Mouse (Mus musculus): ENCODE data around the gene Adam15. TPM values are rescaled to one million over a fixed set of nuclear protein-coding genes. Genes with fewer than 3 reads are reported as not detected.

Gene Adam15
- polyA plus RNA-seq, 1 experiment from 2014 or later, result 41.5 TPM

DNA sequence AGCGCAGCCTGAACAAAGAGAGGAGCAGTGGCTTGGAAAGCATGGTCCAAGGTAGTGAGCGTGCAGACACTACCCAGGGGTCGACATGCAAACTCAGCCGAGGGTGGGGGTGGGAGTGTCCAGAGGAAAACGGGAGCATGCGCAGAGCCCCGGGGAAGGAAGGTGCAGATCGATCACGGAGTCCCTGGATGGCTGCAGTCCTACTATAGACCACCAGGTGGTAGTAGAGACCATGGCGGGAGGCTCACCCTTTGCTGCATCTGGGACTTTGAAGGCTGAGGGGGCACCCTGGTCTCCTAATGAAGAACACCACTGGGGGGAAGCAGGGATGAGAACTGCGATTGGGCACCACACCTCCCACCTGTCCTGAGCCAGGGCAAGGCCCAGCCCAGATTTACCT is 9.3 kb downstream of the Adam15 start:
- whole genome bisulfite sequencing, result 2% methylated on average over 11 of the region's 11 CpGs
- H3K36me3 ChIP-seq, result peaks cover 22% of the 10 kb centered on the region
- peak overlapping the region; percentile 80 for H3K4me2 ChIP-seq
- peak overlapping the region; percentile 3; the same call in 1 of the 2 replicates for H3K27ac ChIP-seq
- H3K9me3 ChIP-seq, result no peaks in the 10 kb centered on the region
- H3K4me1 ChIP-seq (replicated peaks), result peaks cover 60% of the 10 kb centered on the region
- peak; percentile 45 for ATAC-seq (ENCODE audit: low FRiP score)
- no peaks in the 10 kb centered on the region for H3K27me3 ChIP-seq
- peak overlapping the region; percentile 63 for H3K9ac ChIP-seq
- peak overlapping the region; percentile 37 for H3K4me3 ChIP-seq

DNA sequence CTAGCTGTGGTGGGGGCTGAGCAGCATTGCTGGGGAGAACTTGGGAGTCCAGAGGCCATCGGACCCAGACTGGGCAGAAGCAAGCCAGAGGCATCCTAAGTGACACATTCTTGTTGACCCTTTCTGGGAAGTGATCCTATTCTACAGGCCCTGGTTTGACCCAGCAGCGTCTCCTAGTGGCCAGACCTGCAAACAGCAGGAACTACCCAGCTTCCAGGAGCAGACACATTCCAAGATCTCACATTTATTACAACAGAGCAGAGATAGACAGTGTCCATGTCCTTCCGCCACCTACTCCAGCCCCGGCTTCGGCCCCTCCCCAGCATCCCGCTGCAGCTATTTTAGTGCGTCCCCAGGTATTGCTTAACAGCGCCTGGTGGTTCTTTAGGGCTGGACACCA is 10.4 kb downstream of the Adam15 start:
- Histone ChIP-seq H3K4me2 (peak overlapping the region; percentile 80), H3K4me1 (replicated peaks) (peaks cover 67% of the 10 kb centered on the region)

DNA sequence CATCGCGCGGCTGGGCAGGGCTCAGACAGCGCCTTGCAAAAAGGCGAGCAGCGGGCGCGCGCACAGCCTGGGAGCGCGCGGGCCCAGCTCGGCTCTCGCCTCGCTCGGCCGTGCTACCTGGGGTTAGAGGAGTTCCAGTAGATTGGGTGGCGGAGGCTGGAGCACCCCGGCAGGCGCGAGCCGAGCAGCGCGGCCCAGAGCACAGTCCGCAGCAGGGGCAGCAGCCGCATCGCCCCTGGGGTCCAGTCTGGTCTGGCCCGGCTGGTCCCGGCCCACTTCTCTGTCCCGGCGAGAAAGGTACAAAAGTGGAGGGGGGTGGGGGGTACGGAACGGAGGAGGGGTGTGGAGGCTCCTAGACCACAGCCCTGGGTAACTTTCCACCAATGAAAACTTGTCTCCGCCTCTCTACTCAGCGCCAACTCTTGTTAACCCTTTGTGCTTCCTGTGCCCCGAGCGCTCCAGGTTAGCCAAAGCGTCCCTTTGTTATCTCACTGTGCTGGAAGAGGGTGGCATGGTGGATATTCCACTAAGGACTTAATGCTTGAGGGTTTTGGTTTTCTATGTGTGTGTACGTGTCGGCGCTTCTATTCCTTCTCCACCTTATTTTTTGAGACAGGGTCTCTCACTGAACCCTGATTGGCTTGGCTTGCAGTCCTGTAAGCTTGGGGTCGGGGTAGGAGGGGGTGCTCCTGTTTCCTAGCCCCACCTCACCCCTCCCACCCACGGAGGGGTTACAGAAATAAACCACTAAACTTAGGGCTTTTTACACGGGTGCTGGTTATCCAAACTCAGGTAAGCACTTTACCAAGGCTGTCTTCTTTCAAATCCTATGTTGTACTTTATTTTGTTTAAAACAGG is 11.8 kb downstream of the Adam15 start, which contains the start of gene Efna4:
Efna4 (minus strand) TSS at position 308 of the 858 bp plus-strand sequence.
- Histone ChIP-seq H3K27me3 (no peaks in the 10 kb centered on the region), H3K9me3 (no peaks in the 10 kb centered on the region), H3K27ac (peak within 1 kb of the TSS; percentile 83), H3K4me2 (peak within 1 kb of the TSS; percentile 80), H3K4me1 (replicated peaks) (peaks cover 78% of the 10 kb centered on the region), H3K36me3 (peaks cover 8% of the 10 kb centered on the region), H3K9ac (peak within 1 kb of the TSS; percentile 87), H3K4me3 (peak within 1 kb of the TSS; percentile 65)
- ATAC-seq (ENCODE audit: low FRiP score), result peak; percentile 75
- under 1% methylated on average over 38 of the region's 44 CpGs for WGBS

More for the DNA sequence above, 10.4 kb downstream of the Adam15 start:
- no peaks in the 10 kb centered on the region for H3K9me3 ChIP-seq
- ATAC-seq (ENCODE audit: low FRiP score), result no peak
- no peak overlapping the region for H3K9ac ChIP-seq
- no peak overlapping the region for H3K4me3 ChIP-seq
- H3K36me3 ChIP-seq, result peaks cover 13% of the 10 kb centered on the region
- no peak overlapping the region for H3K27ac ChIP-seq
- no peaks in the 10 kb centered on the region for H3K27me3 ChIP-seq
- WGBS, result 20% methylated on average over 8 of the region's 8 CpGs

DNA sequence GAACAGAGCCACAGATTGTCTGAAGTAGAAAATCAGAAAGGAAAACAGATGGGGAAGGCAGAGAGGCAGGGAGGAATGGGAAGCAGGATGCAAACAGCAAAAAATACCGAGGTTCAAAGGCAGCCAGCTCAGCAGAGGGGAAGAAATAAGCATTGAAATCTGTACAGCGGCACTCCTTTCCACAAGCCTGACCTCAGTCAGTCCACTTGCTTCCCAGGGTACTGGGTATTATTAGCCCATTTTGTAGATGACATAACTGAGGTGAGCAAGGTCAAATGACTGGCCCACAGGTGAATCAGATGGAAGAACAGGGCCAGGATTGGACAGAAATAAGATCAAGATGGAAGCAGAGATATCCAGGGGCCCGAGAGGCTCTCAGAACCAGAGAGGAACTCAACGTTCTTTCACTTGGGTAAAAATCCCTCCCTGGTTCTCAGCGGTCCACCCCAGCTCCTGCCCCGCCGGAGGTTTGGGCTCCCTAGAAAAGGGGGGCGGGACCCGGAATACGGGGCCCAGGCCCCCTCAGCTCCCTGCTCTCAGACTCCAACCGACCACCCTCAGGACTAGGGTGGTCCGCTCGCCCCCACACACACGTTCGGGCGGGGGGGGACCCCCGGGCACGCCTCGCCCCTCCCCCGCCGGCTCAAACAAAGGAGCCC is 12.6 kb downstream of the Adam15 start:
- Histone ChIP-seq H3K4me1 (replicated peaks) (peaks cover 85% of the 10 kb centered on the region), H3K36me3 (peaks cover 8% of the 10 kb centered on the region), H3K9ac (peak overlapping the region; percentile 87), H3K27ac (peak overlapping the region; percentile 83), H3K4me2 (peak overlapping the region; percentile 80), H3K27me3 (no peaks in the 10 kb centered on the region), H3K9me3 (no peaks in the 10 kb centered on the region), H3K4me3 (peak overlapping the region; percentile 65)
- no peak; the same call in 1 of the 2 replicates for ATAC-seq (ENCODE audit: low FRiP score)
- WGBS, result under 1% methylated on average over 19 of the region's 21 CpGs

DNA sequence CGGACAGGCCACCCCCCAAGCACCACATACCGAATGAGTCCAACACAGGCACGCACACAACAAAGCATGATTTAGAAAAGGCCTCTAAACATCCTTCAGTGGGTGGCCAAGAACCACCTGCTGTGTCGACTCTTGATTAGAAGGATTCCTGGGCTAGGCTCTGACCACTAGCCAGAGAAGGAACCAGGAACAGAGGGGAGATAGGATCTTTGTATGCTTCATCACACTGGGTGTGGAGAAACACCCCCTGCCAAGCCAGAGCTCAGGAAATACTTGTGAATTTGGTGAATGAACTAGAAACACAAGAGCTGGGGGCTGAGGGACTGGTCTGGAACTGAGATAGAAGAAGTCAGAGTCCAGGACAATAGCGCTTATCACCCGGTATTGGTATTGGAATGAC is 13.3 kb downstream of the Adam15 start:
- peak overlapping the region; percentile 83; the same call in 1 of the 2 replicates for H3K27ac ChIP-seq
- H3K27me3 ChIP-seq, result no peaks in the 10 kb centered on the region
- peaks cover 8% of the 10 kb centered on the region for H3K36me3 ChIP-seq
- no peak for ATAC-seq (ENCODE audit: low FRiP score)
- H3K9ac ChIP-seq, result peak overlapping the region; percentile 87
- peak overlapping the region; percentile 65 for H3K4me3 ChIP-seq
- H3K9me3 ChIP-seq, result no peaks in the 10 kb centered on the region
- WGBS, result 11% methylated on average over 6 of the region's 6 CpGs
- H3K4me1 ChIP-seq (replicated peaks), result peaks cover 86% of the 10 kb centered on the region
- peak overlapping the region; percentile 80 for H3K4me2 ChIP-seq

DNA sequence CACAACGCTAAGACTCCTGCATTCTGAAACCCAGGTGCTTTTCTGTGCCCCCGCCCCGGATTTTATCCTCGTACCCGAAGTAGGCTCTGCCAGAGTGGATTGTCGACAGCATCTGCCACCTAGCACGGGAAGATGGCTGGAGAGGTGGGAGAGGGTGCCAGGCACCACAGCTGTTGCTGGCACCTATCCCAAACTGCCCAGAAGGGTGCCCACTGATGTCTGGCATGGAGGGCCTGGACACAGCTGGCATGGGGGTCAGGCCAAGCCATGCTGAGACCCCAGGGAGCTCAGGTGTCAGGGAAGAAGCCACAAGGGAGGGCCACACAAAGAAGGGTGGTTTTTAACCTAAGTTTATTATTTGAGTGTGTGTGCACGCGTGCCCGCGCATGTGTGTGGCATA is 16.7 kb downstream of the Adam15 start:
- H3K9me3 ChIP-seq, result no peaks in the 10 kb centered on the region
- H3K4me3 ChIP-seq, result no peak overlapping the region
- no peak overlapping the region for H3K4me2 ChIP-seq
- 65% methylated on average over 11 of the region's 11 CpGs for WGBS
- H3K4me1 ChIP-seq (replicated peaks), result peaks cover 79% of the 10 kb centered on the region
- H3K27ac ChIP-seq, result peak overlapping the region; percentile 62
- peaks cover 8% of the 10 kb centered on the region for H3K36me3 ChIP-seq
- no peak for ATAC-seq (ENCODE audit: low FRiP score)
- peak overlapping the region; percentile 46; the same call in 1 of the 2 replicates for H3K9ac ChIP-seq
- no peaks in the 10 kb centered on the region for H3K27me3 ChIP-seq

DNA sequence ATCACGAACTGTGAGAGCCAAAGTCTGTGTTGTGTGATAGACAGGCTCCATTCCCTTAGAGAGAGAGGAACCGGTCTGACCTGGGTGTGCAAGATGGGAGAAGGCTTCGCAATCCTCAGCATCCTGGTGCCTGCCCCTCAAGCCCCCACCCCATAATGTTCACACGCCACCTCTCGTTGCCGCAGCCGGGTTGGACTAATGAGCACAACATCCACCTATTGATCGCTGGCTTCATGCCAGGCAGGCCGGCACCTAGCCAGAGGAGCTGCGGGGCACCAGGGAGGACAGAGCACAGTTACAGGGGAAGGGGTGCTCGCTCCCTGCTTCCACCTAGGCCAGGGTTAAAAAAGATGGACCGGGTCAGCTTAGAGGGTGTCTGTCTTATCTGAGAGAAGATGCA is 17.3 kb downstream of the Adam15 start:
- no peak overlapping the region; the same call in 1 of the 2 replicates for H3K4me2 ChIP-seq
- H3K9ac ChIP-seq, result peak overlapping the region; percentile 46; the same call in 1 of the 2 replicates
- WGBS, result 30% methylated on average over 12 of the region's 12 CpGs
- no peak overlapping the region for H3K4me3 ChIP-seq
- H3K4me1 ChIP-seq (replicated peaks), result peaks cover 80% of the 10 kb centered on the region
- H3K27me3 ChIP-seq, result 0 out of 2 replicates have a peak, but pooled peaks cover 4% of the 10 kb centered on the region
- peak overlapping the region; percentile 62 for H3K27ac ChIP-seq
- no peaks in the 10 kb centered on the region for H3K9me3 ChIP-seq
- 0 out of 2 replicates have a peak, but pooled peaks have one; percentile 11 for ATAC-seq (ENCODE audit: low FRiP score)
- peaks cover 8% of the 10 kb centered on the region for H3K36me3 ChIP-seq

DNA sequence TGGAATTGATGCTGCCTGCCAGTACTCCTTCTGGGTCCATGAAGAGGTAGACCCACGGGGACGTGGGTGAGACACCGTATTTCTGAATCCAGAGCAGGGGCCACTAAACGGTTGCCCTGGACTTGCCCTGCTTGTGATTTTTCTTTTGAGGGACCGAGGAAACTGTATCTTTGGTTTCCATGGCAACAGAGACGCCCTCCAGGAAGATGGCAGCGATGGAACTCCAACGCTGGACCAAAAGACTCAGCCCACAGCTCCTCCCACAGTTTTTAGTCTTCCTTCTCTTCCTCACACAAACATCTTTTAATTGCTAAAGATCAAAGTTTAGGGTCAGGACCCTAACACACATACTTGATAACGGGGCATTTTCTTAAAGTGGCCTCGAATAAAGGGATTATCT is 17.8 kb downstream of the Adam15 start:
- Histone ChIP-seq H3K9ac (peak overlapping the region; percentile 46; the same call in 1 of the 2 replicates), H3K9me3 (no peaks in the 10 kb centered on the region), H3K27me3 (0 out of 2 replicates have a peak, but pooled peaks cover 4% of the 10 kb centered on the region), H3K36me3 (peaks cover 8% of the 10 kb centered on the region), H3K27ac (peak overlapping the region; percentile 62; the same call in 1 of the 2 replicates), H3K4me3 (no peak overlapping the region), H3K4me1 (replicated peaks) (peaks cover 80% of the 10 kb centered on the region), H3K4me2 (no peak overlapping the region)
- no peak for ATAC-seq (ENCODE audit: low FRiP score)
- WGBS, result 37% methylated on average over 10 of the region's 10 CpGs

DNA sequence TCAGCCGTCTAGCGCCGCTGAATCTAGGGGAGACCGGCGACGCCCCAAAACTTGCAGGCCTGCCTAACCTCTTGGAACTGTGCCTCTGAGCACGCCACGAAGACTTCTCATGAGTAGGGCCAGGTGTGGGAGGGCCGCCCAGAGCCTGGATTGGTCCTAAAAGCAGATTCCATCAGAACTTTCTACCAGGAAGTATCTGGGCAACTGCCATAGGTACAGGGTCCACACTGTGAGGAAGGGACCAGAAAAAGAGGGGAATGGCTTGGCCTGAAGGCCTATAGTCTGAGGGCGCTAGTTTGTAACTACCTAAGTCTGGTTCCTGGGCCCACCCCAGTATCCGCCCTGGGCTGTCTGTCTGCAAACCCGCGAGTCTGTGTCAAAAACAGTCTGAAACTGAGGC is 18.2 kb downstream of the Adam15 start:
- WGBS, result 69% methylated on average over 13 of the region's 13 CpGs
- H3K4me2 ChIP-seq, result no peak overlapping the region
- ATAC-seq (ENCODE audit: low FRiP score), result no peak
- H3K9ac ChIP-seq, result no peak overlapping the region
- H3K36me3 ChIP-seq, result peaks cover 8% of the 10 kb centered on the region
- H3K4me3 ChIP-seq, result no peak overlapping the region
- 0 out of 2 replicates have a peak, but pooled peaks cover 4% of the 10 kb centered on the region for H3K27me3 ChIP-seq
- no peaks in the 10 kb centered on the region for H3K9me3 ChIP-seq
- H3K27ac ChIP-seq, result no peak overlapping the region
- H3K4me1 ChIP-seq (replicated peaks), result peaks cover 78% of the 10 kb centered on the region

DNA sequence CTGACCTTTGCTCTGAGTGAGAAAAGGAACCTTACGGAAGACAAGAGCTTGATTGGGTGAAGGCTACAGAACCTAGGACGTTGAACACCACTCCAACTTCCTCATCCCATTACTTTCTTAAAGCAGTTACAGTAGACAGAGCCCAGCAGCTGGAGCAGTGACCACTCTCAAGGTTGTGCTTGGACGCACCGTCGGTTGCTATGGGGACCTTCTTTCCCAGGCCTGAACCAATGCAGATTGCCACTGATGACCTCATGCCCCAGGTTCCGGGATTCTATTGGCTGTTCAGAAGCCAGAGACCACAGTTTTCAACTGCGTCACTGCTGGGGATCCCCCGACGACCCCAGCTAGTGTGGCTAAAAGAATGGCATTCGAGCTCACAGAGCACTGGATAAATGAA is 18.8 kb downstream of the Adam15 start:
- Histone ChIP-seq H3K27ac (0 out of 2 replicates have a peak overlapping the region, but pooled peaks have one; percentile 30), H3K4me1 (replicated peaks) (peaks cover 72% of the 10 kb centered on the region)

DNA sequence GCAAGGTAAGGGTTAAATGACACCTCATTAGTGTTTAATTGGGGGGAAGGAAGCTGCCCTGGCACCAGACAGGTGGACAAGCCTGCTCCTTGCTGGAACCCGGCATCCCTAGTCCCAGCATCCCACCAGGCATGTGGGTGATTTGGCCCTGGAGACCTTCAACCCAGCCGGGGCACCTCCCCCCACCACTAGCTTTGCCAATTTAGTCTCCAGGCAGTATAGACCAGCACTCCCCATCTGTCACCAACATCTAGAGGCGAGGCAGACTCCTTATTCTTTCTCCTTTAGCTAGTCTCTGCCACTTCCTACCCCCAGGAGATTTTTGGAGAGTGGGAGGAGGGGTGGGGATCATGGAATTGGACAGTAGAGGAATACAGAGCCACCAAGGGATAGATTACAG is 19.4 kb downstream of the Adam15 start:
- WGBS, result 32% methylated on average over 3 of the region's 3 CpGs
- ATAC-seq (ENCODE audit: low FRiP score), result no peak
- Histone ChIP-seq H3K4me3 (no peak overlapping the region), H3K9me3 (no peaks in the 10 kb centered on the region), H3K36me3 (peaks cover 8% of the 10 kb centered on the region), H3K9ac (no peak overlapping the region), H3K27ac (no peak overlapping the region), H3K27me3 (0 out of 2 replicates have a peak, but pooled peaks cover 6% of the 10 kb centered on the region), H3K4me1 (replicated peaks) (peaks cover 66% of the 10 kb centered on the region), H3K4me2 (no peak overlapping the region)

More for the DNA sequence above, 18.8 kb downstream of the Adam15 start:
- Histone ChIP-seq H3K9me3 (no peaks in the 10 kb centered on the region), H3K9ac (no peak overlapping the region), H3K36me3 (peaks cover 8% of the 10 kb centered on the region), H3K4me2 (no peak overlapping the region), H3K4me3 (no peak overlapping the region), H3K27me3 (0 out of 2 replicates have a peak, but pooled peaks cover 6% of the 10 kb centered on the region)
- WGBS, result 19% methylated on average over 10 of the region's 10 CpGs
- no peak for ATAC-seq (ENCODE audit: low FRiP score)

DNA sequence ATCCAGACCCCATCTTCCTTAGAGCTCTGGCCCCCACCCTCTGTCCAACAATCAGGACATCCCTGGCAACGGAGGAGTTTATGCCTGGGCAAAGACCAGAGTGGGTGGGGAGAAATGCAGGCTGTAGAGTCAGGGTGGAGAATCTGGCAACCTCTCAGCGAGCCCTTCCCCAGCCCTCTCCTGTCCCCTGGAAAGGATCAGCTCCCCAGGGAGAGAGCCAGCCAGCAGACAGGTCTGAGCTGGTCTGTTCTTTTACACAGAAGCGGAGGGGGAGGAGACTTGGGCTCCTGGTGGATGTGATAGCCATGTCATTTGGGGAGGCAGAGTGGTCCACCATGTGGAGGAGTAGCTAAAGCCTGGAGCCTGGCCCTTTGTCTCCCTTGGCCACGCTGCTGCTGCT is 21.2 kb downstream of the Adam15 start:
- Histone ChIP-seq H3K36me3 (peaks cover 1% of the 10 kb centered on the region), H3K4me2 (no peak overlapping the region), H3K27me3 (0 out of 2 replicates have a peak, but pooled peaks cover 14% of the 10 kb centered on the region), H3K4me3 (no peak overlapping the region), H3K9me3 (no peaks in the 10 kb centered on the region), H3K4me1 (replicated peaks) (peaks cover 55% of the 10 kb centered on the region), H3K27ac (no peak overlapping the region), H3K9ac (no peak overlapping the region)
- 15% methylated on average over 4 of the region's 4 CpGs for WGBS
- ATAC-seq (ENCODE audit: low FRiP score), result no peak
